14 mouse cellular contexts compared by ENCODE assay signal in the genomic region with DNA sequence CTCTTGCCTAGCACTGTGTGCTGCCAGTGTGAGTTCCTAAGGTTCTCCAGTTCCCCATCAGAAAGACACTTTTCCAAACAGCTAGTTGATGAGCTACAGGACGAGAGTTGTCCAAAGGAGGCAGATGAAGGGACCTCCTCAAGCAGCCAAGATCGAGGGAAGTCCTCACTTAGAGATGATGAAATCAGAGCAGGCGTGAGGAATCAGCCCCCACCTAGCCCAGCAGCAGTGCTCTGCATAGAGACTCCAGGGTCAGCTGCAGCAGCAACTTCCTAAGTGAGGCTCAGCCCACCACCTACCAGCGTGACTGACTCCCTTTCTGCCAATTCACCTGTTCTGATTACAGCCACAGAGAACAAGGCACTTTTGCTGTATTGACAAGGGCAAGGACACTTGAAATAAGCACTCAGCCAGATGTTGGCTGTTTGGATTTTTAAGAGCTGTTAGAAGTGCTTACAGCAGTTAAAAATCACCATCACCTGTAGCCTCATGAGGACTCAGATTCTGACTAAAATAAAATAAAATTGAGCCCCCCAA.
DNase-seq lines count a peak whose midpoint lies in the region; ATAC-seq and TF ChIP-seq lines count a peak whose summit lies in the region.
"Had no signal": no experiment of that assay in that cellular context is flagged by ENCODE, and none has a peak within 500 bp of the region (broad histone marks: within the 10 kb centered on the region; RNA-seq: fewer than 3 reads in every experiment).

No protein-coding gene starts in this region.

- 34% methylated on average over 4 of the region's 4 CpGs for WGBS in limb, embryonic 13.5 days
- 41% methylated on average over 4 of the region's 4 CpGs for WGBS in limb, embryonic 10.5 days
- WGBS in forebrain, embryonic 15.5 days: 62% methylated on average over 4 of the region's 4 CpGs
- WGBS in lung, adult 2 months: 23% methylated on average over 4 of the region's 4 CpGs
- 43% methylated on average over 4 of the region's 4 CpGs for WGBS in midbrain, embryonic 15.5 days

- H3K36me3 ChIP-seq in limb, embryonic 13.5 days: no peaks in the 10 kb centered on the region
- no peaks in the 10 kb centered on the region for H3K36me3 ChIP-seq in limb, embryonic 10.5 days
- H3K36me3 ChIP-seq in forebrain, embryonic 15.5 days: peaks cover 7% of the 10 kb centered on the region; the same call in 1 of the 2 replicates
- no peaks in the 10 kb centered on the region for H3K36me3 ChIP-seq in midbrain, embryonic 15.5 days (replicated peaks)
- H3K36me3 ChIP-seq: limb, embryonic 12.5 days had no signal

- no peak overlapping the region for H3K4me3 ChIP-seq in limb, embryonic 13.5 days
- no peak overlapping the region for H3K4me3 ChIP-seq in limb, embryonic 10.5 days
- H3K4me3 ChIP-seq in forebrain, embryonic 15.5 days: peak overlapping the region; percentile 62
- no peak overlapping the region for H3K4me3 ChIP-seq in lung, adult 2 months (replicated peaks; ENCODE audit: extremely low read depth, low read depth, low read length)
- peak overlapping the region; percentile 84 for H3K4me3 ChIP-seq in midbrain, embryonic 15.5 days

- H3K9me3 ChIP-seq in limb, embryonic 13.5 days: no peaks in the 10 kb centered on the region
- H3K9me3 ChIP-seq in limb, embryonic 10.5 days (replicated peaks): no peaks in the 10 kb centered on the region
- no peaks in the 10 kb centered on the region for H3K9me3 ChIP-seq in forebrain, embryonic 15.5 days
- H3K9me3 ChIP-seq in midbrain, embryonic 15.5 days: no peaks in the 10 kb centered on the region
- H3K9me3 ChIP-seq: limb, embryonic 12.5 days had no signal

- H3K9ac ChIP-seq in limb, embryonic 13.5 days: no peak overlapping the region
- no peak overlapping the region for H3K9ac ChIP-seq in forebrain, embryonic 15.5 days (replicated peaks)
- H3K9ac ChIP-seq in midbrain, embryonic 15.5 days: peak overlapping the region; percentile 8; the same call in 1 of the 2 replicates
- H3K9ac ChIP-seq: limb, embryonic 12.5 days had no signal

- H3K4me1 ChIP-seq in limb, embryonic 13.5 days: peaks cover 11% of the 10 kb centered on the region
- peaks cover 17% of the 10 kb centered on the region for H3K4me1 ChIP-seq in limb, embryonic 10.5 days
- peaks cover 20% of the 10 kb centered on the region for H3K4me1 ChIP-seq in forebrain, embryonic 15.5 days
- no peaks in the 10 kb centered on the region for H3K4me1 ChIP-seq in lung, adult 2 months (ENCODE audit: control insufficient read depth, insufficient read depth, low read length)
- peaks cover 29% of the 10 kb centered on the region for H3K4me1 ChIP-seq in midbrain, embryonic 15.5 days

- peak overlapping the region; percentile 14 for H3K4me2 ChIP-seq in limb, embryonic 13.5 days (replicated peaks)
- peak overlapping the region; percentile 94 for H3K4me2 ChIP-seq in forebrain, embryonic 15.5 days (replicated peaks)
- peak overlapping the region; percentile 82 for H3K4me2 ChIP-seq in midbrain, embryonic 15.5 days

- H3K27me3 ChIP-seq in limb, embryonic 13.5 days: peaks cover 44% of the 10 kb centered on the region
- peaks cover 63% of the 10 kb centered on the region for H3K27me3 ChIP-seq in limb, embryonic 10.5 days (ENCODE audit: low read depth, poor library complexity, severe bottlenecking)
- H3K27me3 ChIP-seq in forebrain, embryonic 15.5 days: no peaks in the 10 kb centered on the region
- no peaks in the 10 kb centered on the region for H3K27me3 ChIP-seq in midbrain, embryonic 15.5 days (replicated peaks)

- DNase-seq in limb, embryonic 10.5 days (ENCODE audit: low spot score): no peak
- peak; percentile 30 for DNase-seq in lung, adult 2 months
- no peak for DNase-seq in kidney, adult 18-20 months
- no peak for DNase-seq in MN1 (ENCODE audit: low spot score)
- DNase-seq in kidney, postnatal 25 days: no peak
- DNase-seq: adrenal gland, postnatal 10 days; heart, postnatal 10 days; layer of hippocampus, adult 9-11 months had no signal

- TF ChIP-seq POLR2A in lung, adult 2 months (IDR thresholded peaks at IDR 0.05; ENCODE audit: borderline replicate concordance, extremely low read depth, low read depth, low read length): no peak

- H3K27ac ChIP-seq in limb, embryonic 13.5 days: no peak overlapping the region
- H3K27ac ChIP-seq in limb, embryonic 10.5 days: no peak overlapping the region
- no peak overlapping the region for H3K27ac ChIP-seq in forebrain, embryonic 15.5 days (replicated peaks)
- no peak overlapping the region for H3K27ac ChIP-seq in midbrain, embryonic 15.5 days
- H3K27ac ChIP-seq: limb, embryonic 12.5 days; macrophage had no signal

- no peak for ATAC-seq in limb, embryonic 13.5 days (ENCODE audit: low FRiP score, low read depth)
- no peak for ATAC-seq in forebrain, embryonic 15.5 days (replicated peaks)
- ATAC-seq in midbrain, embryonic 15.5 days (replicated peaks): no peak
- ATAC-seq: intestine, postnatal 0 days had no signal

- TF ChIP-seq CTCF in lung, adult 2 months (IDR thresholded peaks at IDR 0.05; ENCODE audit: insufficient read depth, low read length): no peak

Comparison
In these comparisons a context has a peak if more than half of its experiments do, and no peak if none do; other contexts are left out.
1. H3K4me2 ChIP-seq: peak in every context shown above with its lines; median percentile 94 in forebrain, embryonic 15.5 days; 82 in midbrain, embryonic 15.5 days; 14 in limb, embryonic 13.5 days.
2. H3K4me3 ChIP-seq: peak in forebrain, embryonic 15.5 days (single experiment) and midbrain, embryonic 15.5 days (single experiment); none in limb, embryonic 13.5 days (single experiment), limb, embryonic 10.5 days (single experiment) and lung, adult 2 months (single experiment).